Mouse (Mus musculus) ES-E14 (cell line): ENCODE measurements around the gene Cxcr5. TPM values are rescaled to one million over a fixed set of nuclear protein-coding genes. Genes with fewer than 3 reads are reported as not detected.

Experiments used
- DNase-seq: peaks from one replicate; pipeline ENCODE4 v3.0.0-alpha.2; 2013; ENCODE audit warnings: low read depth, low spot score
- H3K27ac ChIP-seq: 2 replicates; pipeline ENCODE4 v1.5.1; 2012; ENCODE audit warnings: low read depth, mild to moderate bottlenecking, low read length, moderate library complexity, mixed read lengths; ENCODE audit not compliant: poor library complexity, insufficient read depth, severe bottlenecking
- H3K36me3 ChIP-seq: 2 replicates; pipeline ENCODE4 v1.6.1; 2012; ENCODE audit warnings: mild to moderate bottlenecking, low read length, moderate library complexity, mixed read lengths; ENCODE audit not compliant: control insufficient read depth, poor library complexity, insufficient read depth, severe bottlenecking
- H3K4me1 ChIP-seq, 2 experiments: fragments of 150-350 bp in 1 of 2; sonication (generic) in 1 of 2; 2 replicates each; pipeline ENCODE4 v1.6.1; 2012; ENCODE audit warnings: low read length in 2 of 2, mild to moderate bottlenecking in 1 of 2, mixed read lengths in 1 of 2; ENCODE audit not compliant: control insufficient read depth in 2 of 2, insufficient read depth in 2 of 2, poor library complexity in 1 of 2
- H3K4me3 ChIP-seq, 2 experiments: fragments of 150-350 bp in 1 of 2; sonication (generic) in 1 of 2; 2 replicates each; pipeline ENCODE4 v1.5.1; 2012; ENCODE audit warnings: low read length in 2 of 2, low read depth in 1 of 2, mild to moderate bottlenecking in 1 of 2, mixed read lengths in 1 of 2; ENCODE audit not compliant: insufficient read depth in 1 of 2, poor library complexity in 1 of 2, severe bottlenecking in 1 of 2
- H3K9ac ChIP-seq: 2 replicates; pipeline ENCODE4 v1.6.1; 2012; ENCODE audit warnings: low read depth, mild to moderate bottlenecking, low read length, mixed read lengths; ENCODE audit not compliant: poor library complexity, insufficient read depth, severe bottlenecking
- H3K9me3 ChIP-seq: fragments of 150-350 bp; sonication (generic); 2 replicates; pipeline ENCODE4 v1.6.1; 2012; ENCODE audit warnings: low read depth, mild to moderate bottlenecking, low read length; ENCODE audit not compliant: control insufficient read depth, insufficient read depth
- CHD2 ChIP-seq: IDR thresholded peaks from 2 replicates; pipeline ENCODE4 v1.6.1; 2014; ENCODE audit warnings: mild to moderate bottlenecking, low read depth, low read length, inconsistent platforms
- HCFC1 ChIP-seq: IDR thresholded peaks from 2 replicates; pipeline ENCODE4 v1.6.1; 2012; ENCODE audit warnings: low read length, inconsistent platforms, borderline replicate concordance; ENCODE audit not compliant: insufficient read depth
- MAFK ChIP-seq: IDR thresholded peaks from 2 replicates; pipeline ENCODE4 v1.6.1; 2014; ENCODE audit warnings: mild to moderate bottlenecking, low read depth, low read length, inconsistent platforms; ENCODE audit not compliant: insufficient read depth
- ZC3H11A ChIP-seq: IDR thresholded peaks from 2 replicates; pipeline ENCODE4 v1.6.1; 2012; ENCODE audit warnings: low read depth, mild to moderate bottlenecking, inconsistent platforms, low read length, borderline replicate concordance
- ZNF384 ChIP-seq: IDR thresholded peaks from 2 replicates; pipeline ENCODE4 v1.6.1; 2012; ENCODE audit warnings: low read depth, low read length, inconsistent platforms
- in situ Hi-C, 2 experiments: fragments of 600-800 bp; cut with MboI; formaldehyde crosslinking; loops; one replicate each; pipeline ENCODE4 v1.15.1; 2025; ENCODE audit warnings: low sequenced_read_pairs in 2 of 2, inconsistent platforms in 1 of 2; ENCODE audit not compliant: unreplicated experiment in 2 of 2
- total RNA-seq: library from RNA; depleted of rRNA; stranded (reverse); fragments of 300-350 nt; gene quantifications from 2 replicates; pipeline ENCODE4 v1.2.3, GENCODE M21; 2012

Gene Cxcr5
- total RNA-seq, 1 experiment, result 0.31 TPM

GRCm38 (mm10) chr9:44496803-44497461 lies 64.7 kb downstream of the Cxcr5 start:
- peaks cover 0 to 80% of the 10 kb centered on the region in 2 experiments; a peak in 2 of 4 replicates for H3K4me1 ChIP-seq
- H3K4me3 ChIP-seq, result 0 out of 4 replicates have a peak overlapping the region, but pooled peaks of 1 of the 2 experiments have one; percentile 1
- no peak overlapping the region for H3K9ac ChIP-seq
- H3K36me3 ChIP-seq, result no peaks in the 10 kb centered on the region
- H3K27ac ChIP-seq, result no peak overlapping the region
- in situ Hi-C loops, result no loop called here
- no peak for TF ChIP-seq HCFC1
- TF ChIP-seq CHD2, result no peak
- TF ChIP-seq MAFK, result peak; percentile 18; the same call in 1 of the 2 replicates
- TF ChIP-seq ZNF384, result no peak
- TF ChIP-seq ZC3H11A, result no peak
- H3K9me3 ChIP-seq, result no peaks in the 10 kb centered on the region
- no peak for DNase-seq

- H3K9me3 ChIP-seq, result no peaks in the 10 kb centered on the region
- peaks cover 0 to 79% of the 10 kb centered on the region in 2 experiments; a peak in 2 of 4 replicates for H3K4me1 ChIP-seq
- H3K4me3 ChIP-seq, result no peak overlapping the region
- TF ChIP-seq CHD2 (no peak), HCFC1 (no peak), MAFK (no peak), ZC3H11A (no peak), ZNF384 (no peak)
- H3K9ac ChIP-seq, result no peak overlapping the region
- H3K27ac ChIP-seq, result peak overlapping the region; percentile 9; the same call in 1 of the 2 replicates
- no peaks in the 10 kb centered on the region for H3K36me3 ChIP-seq
- in situ Hi-C loops, result no loop called here
- DNase-seq, result no peak
Measured at GRCm38 (mm10) chr9:44495810-44496344, 65.8 kb downstream of the Cxcr5 start.

GRCm38 (mm10) chr9:44494863-44495809 lies 66.5 kb downstream of the Cxcr5 start:
- no peaks in the 10 kb centered on the region for H3K9me3 ChIP-seq
- 0 out of 2 replicates have a peak overlapping the region, but pooled peaks have one; percentile 11 for H3K9ac ChIP-seq
- 0 out of 4 replicates have a peak overlapping the region, but pooled peaks of 1 of the 2 experiments have one; percentile 3 for H3K4me3 ChIP-seq
- peak overlapping the region; percentile 61 for H3K27ac ChIP-seq
- DNase-seq, result no peak
- in situ Hi-C loops, result no loop called here
- TF ChIP-seq ZNF384 (no peak), ZC3H11A (no peak), MAFK (no peak), CHD2 (no peak), HCFC1 (no peak)
- peaks cover 0 to 76% of the 10 kb centered on the region in 2 experiments; a peak in 2 of 4 replicates for H3K4me1 ChIP-seq
- no peaks in the 10 kb centered on the region for H3K36me3 ChIP-seq

GRCm38 (mm10) chr9:44494261-44494862 lies 67.3 kb downstream of the Cxcr5 start:
- H3K4me3 ChIP-seq, result 0 out of 4 replicates have a peak overlapping the region, but pooled peaks of 1 of the 2 experiments have one; percentile 3
- no peaks in the 10 kb centered on the region for H3K36me3 ChIP-seq
- DNase-seq, result no peak
- peaks cover 0 to 73% of the 10 kb centered on the region in 2 experiments; a peak in 2 of 4 replicates for H3K4me1 ChIP-seq
- TF ChIP-seq ZNF384, result no peak
- no peak for TF ChIP-seq HCFC1
- no peak for TF ChIP-seq ZC3H11A
- no peak for TF ChIP-seq MAFK
- TF ChIP-seq CHD2, result no peak
- in situ Hi-C loops, result no loop called here
- no peak overlapping the region for H3K9ac ChIP-seq
- H3K27ac ChIP-seq, result no peak overlapping the region; the same call in 1 of the 2 replicates
- no peaks in the 10 kb centered on the region for H3K9me3 ChIP-seq
